Mouse (Mus musculus) CD4-positive, CD25-positive, alpha-beta regulatory T cell, adult 2 months (primary cell): ENCODE results near the gene Cradd.

Experiments used
- DNase-seq: peaks from one replicate; pipeline ENCODE4 v3.0.0-alpha.2; 2012; ENCODE audit warnings: low read depth, low spot score

Gene Cradd

GRCm38 (mm10) chr10:95334826-95335225 is 10.9 kb upstream of the Cradd start:
- no peak for DNase-seq

- no peak for DNase-seq
Measured at GRCm38 (mm10) chr10:95332596-95332995, 8.7 kb upstream of the Cradd start.

GRCm38 (mm10) chr10:95330375-95331363 is 6.7 kb upstream of the Cradd start:
- no peak for DNase-seq

GRCm38 (mm10) chr10:95329884-95330283 is 6.0 kb upstream of the Cradd start:
- no peak for DNase-seq

- DNase-seq: no peak
Measured at GRCm38 (mm10) chr10:95324278-95324631, 322 bp upstream of the Cradd start.

GRCm38 (mm10) chr10:95322076-95323070 is 1.6 kb downstream of the Cradd start:
- DNase-seq: peak; percentile 26

GRCm38 (mm10) chr10:95319001-95319400 is 4.9 kb downstream of the Cradd start:
- DNase-seq: no peak

- DNase-seq: no peak
Measured at GRCm38 (mm10) chr10:95318392-95318708, 5.6 kb downstream of the Cradd start.

- no peak for DNase-seq
Measured at GRCm38 (mm10) chr10:95317581-95318391, 6.1 kb downstream of the Cradd start.

- no peak for DNase-seq
Measured at GRCm38 (mm10) chr10:95317091-95317490, 6.8 kb downstream of the Cradd start.

GRCm38 (mm10) chr10:95316675-95317074 is 7.3 kb downstream of the Cradd start:
- no peak for DNase-seq

- DNase-seq: no peak
Measured at GRCm38 (mm10) chr10:95315801-95316474, 8.0 kb downstream of the Cradd start.

- DNase-seq: no peak
Measured at GRCm38 (mm10) chr10:95315321-95315720, 8.6 kb downstream of the Cradd start.

- DNase-seq: peak; percentile 37
Measured at GRCm38 (mm10) chr10:95314019-95314418, 9.9 kb downstream of the Cradd start.

- DNase-seq: peak; percentile 74
Measured at GRCm38 (mm10) chr10:95313524-95313923, 10.4 kb downstream of the Cradd start.

GRCm38 (mm10) chr10:95310688-95311441 is 13.1 kb downstream of the Cradd start:
- no peak for DNase-seq

- DNase-seq: no peak
Measured at GRCm38 (mm10) chr10:95309412-95310322, 14.3 kb downstream of the Cradd start.

- no peak for DNase-seq
Measured at GRCm38 (mm10) chr10:95308991-95309390, 14.9 kb downstream of the Cradd start.

GRCm38 (mm10) chr10:95307916-95308315 is 16.0 kb downstream of the Cradd start:
- no peak for DNase-seq
